21 mouse cellular contexts compared by ENCODE assay signal in the genomic region with DNA sequence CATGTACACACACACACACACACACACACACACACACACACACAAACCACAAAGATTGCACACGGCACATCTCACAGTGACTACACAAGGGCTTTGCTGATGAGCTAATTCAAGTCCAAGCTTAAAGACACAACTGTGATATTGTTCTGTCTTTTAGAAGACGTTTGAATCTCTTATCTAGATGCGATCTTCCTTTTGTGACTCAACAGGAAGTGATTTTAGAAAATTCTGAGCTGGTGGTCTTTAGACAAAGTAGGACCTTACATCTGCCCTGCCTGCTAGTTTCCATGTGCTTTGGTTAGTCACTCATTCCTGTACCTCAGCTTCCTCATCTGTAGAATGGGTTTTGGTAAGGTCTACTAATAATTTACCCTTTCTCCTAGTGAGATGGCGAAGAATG. TPM values are rescaled to one million over a fixed set of nuclear protein-coding genes. Genes with fewer than 3 reads are reported as not detected.
DNase-seq lines count a peak whose midpoint lies in the region; ATAC-seq and TF ChIP-seq lines count a peak whose summit lies in the region.
"Had no signal": no experiment of that assay in that cellular context is flagged by ENCODE, and none has a peak within 500 bp of the region (broad histone marks: within the 10 kb centered on the region; RNA-seq: fewer than 3 reads in every experiment).

No protein-coding gene starts in this region.

- no peak overlapping the region for H3K27ac ChIP-seq in CH12.LX (ENCODE audit: insufficient read depth, low read depth)
- no peak overlapping the region for H3K27ac ChIP-seq in stomach, postnatal 0 days (replicated peaks)
- H3K27ac ChIP-seq: embryonic facial prominence, embryonic 15.5 days; forebrain, embryonic 10.5 days; gastrocnemius, adult 2 months; heart, embryonic 13.5 days; hindbrain, embryonic 15.5 days had no signal

- TF ChIP-seq EP300 in CH12.LX (IDR thresholded peaks at IDR 0.05; ENCODE audit: low read length), result peak; percentile 51; the same call in 1 of the 2 replicates
- TF ChIP-seq EP300 in stomach, postnatal 0 days (optimal IDR thresholded peaks at IDR 0.05), result no peak

- peaks cover 12 to 46% of the 10 kb centered on the region in 2 experiments for H3K4me1 ChIP-seq in CH12.LX (ENCODE audit: control insufficient read depth in 1 of 2, insufficient read depth in 2 of 2)
- no peaks in the 10 kb centered on the region for H3K4me1 ChIP-seq in stomach, postnatal 0 days (replicated peaks; ENCODE audit: control insufficient read depth, insufficient read depth)
- H3K4me1 ChIP-seq: embryonic facial prominence, embryonic 15.5 days had no signal

- no peak for TF ChIP-seq POLR2A in CH12.LX (IDR thresholded peaks at IDR 0.05; ENCODE audit: low read depth, low read length)

- 0 out of 2 replicates have a peak, but pooled peaks have one; percentile 5 for ATAC-seq in granulocyte monocyte progenitor cell, adult 5-6 weeks (replicated peaks; ENCODE audit: poor library complexity, severe bottlenecking)
- no peak for ATAC-seq in stomach, postnatal 0 days (ENCODE audit: low FRiP score, low TSS enrichment)
- ATAC-seq: forebrain, embryonic 14.5 days had no signal

- peak; percentile 44 for DNase-seq in thymus, postnatal 0 days (ENCODE audit: low spot score)
- no peak for DNase-seq in thymus, postnatal 14 days
- peak; percentile 71 for DNase-seq in CH12.LX (ENCODE audit: extremely low read depth)
- DNase-seq in stomach, postnatal 0 days (ENCODE audit: low spot score), result no peak
- DNase-seq in embryo, embryonic 10.5 days (ENCODE audit: low spot score), result no peak
- DNase-seq in layer of hippocampus, postnatal 14 days (ENCODE audit: low spot score in 2 of 2), result no peak
- DNase-seq: adrenal gland, postnatal 14 days; cerebellum, adult 11-12 months; cerebellum, postnatal 10 days; embryo, embryonic 11 days; gastrocnemius, adult 2 months; gastrocnemius, postnatal 25 days; heart, adult 11 months; heart, postnatal 36 days had no signal

- dilution Hi-C loops in CH12.LX (cut with MboI; ENCODE audit: extremely low pct_ligation_motif_present, extremely low pct_unique_long_range_greater_than_20kb, low sequenced_read_pairs), result no loop called here

- H3K27me3 ChIP-seq in CH12.LX (replicated peaks), result peaks cover 3% of the 10 kb centered on the region
- no peaks in the 10 kb centered on the region for H3K27me3 ChIP-seq in stomach, postnatal 0 days (ENCODE audit: control insufficient read depth, insufficient read depth, low read length)
- H3K27me3 ChIP-seq: embryonic facial prominence, embryonic 15.5 days; heart, embryonic 13.5 days; hindbrain, embryonic 15.5 days had no signal

- TF ChIP-seq CTCF in CH12.LX (conservative IDR thresholded peaks at IDR 0.05 in 1 of 2, IDR thresholded peaks at IDR 0.05 in 1 of 2; ENCODE audit: low read depth in 2 of 2, low read length in 2 of 2), result no peak
- TF ChIP-seq CTCF in stomach, postnatal 0 days (IDR thresholded peaks at IDR 0.05; ENCODE audit: low read depth), result no peak

- no peaks in the 10 kb centered on the region for H3K79me2 ChIP-seq in CH12.LX (replicated peaks; ENCODE audit: control insufficient read depth, extremely low read depth, insufficient read depth, poor library complexity, severe bottlenecking)

- no peak overlapping the region for H3K9ac ChIP-seq in CH12.LX (ENCODE audit: insufficient read depth, low read depth)
- no peak overlapping the region for H3K9ac ChIP-seq in stomach, postnatal 0 days (ENCODE audit: low read length)
- H3K9ac ChIP-seq: embryonic facial prominence, embryonic 15.5 days; heart, embryonic 13.5 days; hindbrain, embryonic 15.5 days had no signal

- H3K36me3 ChIP-seq in CH12.LX (replicated peaks in 1 of 2; ENCODE audit: control insufficient read depth in 1 of 2, insufficient read depth in 1 of 2, low read length in 1 of 2), result no peaks in the 10 kb centered on the region
- H3K36me3 ChIP-seq in stomach, postnatal 0 days (ENCODE audit: control insufficient read depth, insufficient read depth, low read length), result no peaks in the 10 kb centered on the region
- H3K36me3 ChIP-seq: embryonic facial prominence, embryonic 15.5 days; forebrain, embryonic 10.5 days; heart, embryonic 13.5 days; hindbrain, embryonic 15.5 days had no signal

- no peak overlapping the region for H3K4me3 ChIP-seq in CH12.LX (replicated peaks in 1 of 3; ENCODE audit: low read depth in 2 of 3, low read length in 2 of 3, poor library complexity in 1 of 3)
- H3K4me3 ChIP-seq in stomach, postnatal 0 days (ENCODE audit: low read depth, low read length), result no peak overlapping the region
- H3K4me3 ChIP-seq: embryonic facial prominence, embryonic 15.5 days; erythroblast, embryonic 14.5 days; forebrain, embryonic 10.5 days; gastrocnemius, adult 2 months; heart, embryonic 13.5 days; hindbrain, embryonic 15.5 days had no signal

- H3K9me3 ChIP-seq in CH12.LX (replicated peaks; ENCODE audit: low read length), result no peaks in the 10 kb centered on the region
- H3K9me3 ChIP-seq in stomach, postnatal 0 days (ENCODE audit: control insufficient read depth, low read length), result no peaks in the 10 kb centered on the region
- H3K9me3 ChIP-seq: embryonic facial prominence, embryonic 15.5 days; forebrain, embryonic 10.5 days; heart, embryonic 13.5 days; hindbrain, embryonic 15.5 days had no signal

- no peak for TF ChIP-seq RAD21 in CH12.LX (IDR thresholded peaks at IDR 0.05; ENCODE audit: low read depth, low read length)

- no peak overlapping the region for H3K4me2 ChIP-seq in CH12.LX (ENCODE audit: insufficient read depth, low read depth, poor library complexity, severe bottlenecking)
- H3K4me2 ChIP-seq in stomach, postnatal 0 days (replicated peaks; ENCODE audit: low read depth), result no peak overlapping the region
- H3K4me2 ChIP-seq: embryonic facial prominence, embryonic 15.5 days; heart, embryonic 13.5 days; hindbrain, embryonic 15.5 days had no signal

- 68% methylated on average over 4 of the region's 4 CpGs for WGBS in stomach, postnatal 0 days

- in situ Hi-C loops in CH12.LX (cut with MboI; ENCODE audit: low pct_ligation_motif_present, low pct_unique_long_range_greater_than_20kb, low sequenced_read_pairs), result no loop called here

TF ChIP-seq in CH12.LX, 34 proteins besides CTCF, POLR2A, EP300 and RAD21:
- no peak for TF ChIP-seq ZKSCAN1 (IDR thresholded peaks at IDR 0.05; ENCODE audit: borderline replicate concordance, low read depth, low read length)
- 0 out of 2 replicates have a peak, but pooled peaks have one; percentile 18 for TF ChIP-seq BHLHE40 (IDR thresholded peaks at IDR 0.05; ENCODE audit: low read depth, low read length)
- TF ChIP-seq HCFC1 (IDR thresholded peaks at IDR 0.05; ENCODE audit: low read depth, low read length), result no peak
- peak; percentile 26; the same call in 1 of the 2 replicates for TF ChIP-seq JUND (conservative IDR thresholded peaks at IDR 0.05; ENCODE audit: low read depth, low read length)
- TF ChIP-seq CHD1 (IDR thresholded peaks at IDR 0.05; ENCODE audit: low read depth, low read length), result no peak
- 0 out of 2 replicates have a peak, but pooled peaks have one; percentile 17 for TF ChIP-seq IRF4 (IDR thresholded peaks at IDR 0.05; ENCODE audit: low read depth, low read length)
- TF ChIP-seq PAX5 (IDR thresholded peaks at IDR 0.05; ENCODE audit: low read length), result no peak

RNA-seq across cellular contexts. Expression of gene Tlk1, which starts 49.6 kb away (rescaled TPM):
- polyA plus RNA-seq in thymus, postnatal 0 days (2015; fragmentation: Nextera tagmentation; extraction: Ambion mirVana), result 37.0 and 45.3 TPM in 2 replicates
- total RNA-seq in CH12.LX (2012; rRNA removed), result 13.1 and 15.4 TPM in 2 replicates
- total RNA-seq in CH12.LX (2014; rRNA removed), result 16.7 and 17.4 TPM in 2 replicates
- polyA plus RNA-seq in CH12.LX (2012; ENCODE audit: insufficient read length, low read depth), result 37.6 and 39.1 TPM in 2 replicates
- total RNA-seq in granulocyte monocyte progenitor cell, adult 5-6 weeks (2014; fragmentation: Nextera tagmentation), result 43.7 and 49.3 TPM in 2 replicates
- 44.2 and 47.4 TPM in 2 replicates for total RNA-seq in granulocyte monocyte progenitor cell, adult 5-6 weeks (2017)
- polyA plus RNA-seq in stomach, postnatal 0 days (2015; fragmentation: Nextera tagmentation; extraction: Ambion mirVana), result 26.0 and 26.7 TPM in 2 replicates
- 10 to 100 TPM; 63.5 to 64.9 TPM for total RNA-seq in layer of hippocampus, postnatal 14 days (2021)

Comparison
In these comparisons a context has a peak if more than half of its experiments do, and no peak if none do; other contexts are left out.
1. DNase-seq: peak in thymus, postnatal 0 days (single experiment) and CH12.LX (single experiment); none in thymus, postnatal 14 days (single experiment), stomach, postnatal 0 days (single experiment), embryo, embryonic 10.5 days (single experiment) and layer of hippocampus, postnatal 14 days (0 of 2).